Mouse (Mus musculus) liver, embryonic 11.5 days (tissue): ENCODE measurements around the gene Cep112. TPM values are rescaled to one million over a fixed set of nuclear protein-coding genes. Genes with fewer than 3 reads are reported as not detected.

Experiments used
- ATAC-seq: fragments of 200-750 bp; cut with Nextera tagmentation; replicated peaks from 2 replicates; pipeline ENCODE4 v1.8.0; 2017; ENCODE audit warnings: moderate number of reproducible peaks, mild to moderate bottlenecking, moderate TSS enrichment, moderate library complexity; ENCODE audit not compliant: low FRiP score
- DNase-seq: peaks from one replicate; pipeline ENCODE4 v3.0.0-alpha.2; 2017; ENCODE audit warnings: low spot score
- H3K27ac ChIP-seq: fragments of 300-500 bp; sonication (generic); 2 replicates; pipeline ENCODE4 v1.5.1; 2014; ENCODE audit warnings: mild to moderate bottlenecking, low read depth, low read length, control low read depth
- H3K27me3 ChIP-seq: fragments of 300-500 bp; sonication (generic); replicated peaks from 2 replicates; pipeline ENCODE4 v1.6.1; 2014; ENCODE audit warnings: low read length, mixed read lengths; ENCODE audit not compliant: control insufficient read depth, insufficient read depth
- H3K36me3 ChIP-seq: fragments of 300-500 bp; sonication (generic); 2 replicates; pipeline ENCODE4 v1.6.1; 2014; ENCODE audit warnings: mild to moderate bottlenecking, low read length, moderate library complexity, mixed read lengths; ENCODE audit not compliant: control insufficient read depth, insufficient read depth
- H3K4me1 ChIP-seq: fragments of 300-500 bp; sonication (generic); replicated peaks from 2 replicates; pipeline ENCODE4 v1.6.1; 2014; ENCODE audit warnings: low read length, mixed read lengths; ENCODE audit not compliant: control insufficient read depth, insufficient read depth
- H3K4me2 ChIP-seq: fragments of 300-500 bp; sonication (generic); 2 replicates; pipeline ENCODE4 v1.6.1; 2014; ENCODE audit warnings: mild to moderate bottlenecking, control low read depth, moderate library complexity
- H3K4me3 ChIP-seq: fragments of 300-500 bp; sonication (generic); 2 replicates; pipeline ENCODE4 v1.5.1; 2014; ENCODE audit warnings: low read depth, low read length, control low read depth
- H3K9ac ChIP-seq: fragments of 300-500 bp; sonication (generic); 2 replicates; pipeline ENCODE4 v1.6.1; 2014; ENCODE audit warnings: low read depth, low read length, control low read depth
- H3K9me3 ChIP-seq: fragments of 300-500 bp; sonication (generic); 2 replicates; pipeline ENCODE4 v1.6.1; 2016; ENCODE audit warnings: low read length, inconsistent platforms, mixed read lengths; ENCODE audit not compliant: control insufficient read depth
- WGBS: fragments of 180-500 bp; shearing (Covaris S2); extraction: QIAGEN DNeasy Blood & Tissue Kit; methylation state at CpG from one replicate; pipeline ENCODE4 v1.1.7; 2014; 5-methylcytosine and 5-hydroxymethylcytosine counted together
- polyA plus RNA-seq: library from polyadenylated mRNA; unstranded; fragments of >200 nt; fragmentation: Nextera tagmentation; extraction: Ambion mirVana; gene quantifications from 2 replicates; pipeline ENCODE4 v1.2.1, GENCODE M21; 2014

Gene Cep112
- polyA plus RNA-seq, 1 experiment from 2014 or later: 5.7 TPM

DNA sequence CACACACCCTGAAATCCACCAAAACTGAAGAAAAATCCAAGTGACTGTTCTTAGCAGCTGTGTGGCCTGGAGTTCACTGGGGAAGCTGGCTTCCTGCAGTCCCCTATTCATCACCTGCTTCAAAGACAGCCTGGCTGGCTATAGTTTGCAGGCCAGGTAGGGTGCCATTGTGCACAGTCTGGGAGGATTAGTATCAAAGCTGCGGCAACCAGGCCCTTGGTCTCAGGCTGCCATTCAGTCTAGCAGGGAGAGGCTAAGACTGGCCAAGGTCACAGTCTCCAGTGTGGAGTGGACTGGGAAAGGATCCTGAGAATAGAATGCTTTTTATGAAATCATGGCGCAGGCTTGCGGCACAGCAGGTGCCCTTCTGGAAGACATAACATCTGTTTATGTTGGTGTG, 180.3 kb downstream of the Cep112 start:
- H3K36me3 ChIP-seq: no peaks in the 10 kb centered on the region
- H3K27me3 ChIP-seq: no peaks in the 10 kb centered on the region
- H3K4me2 ChIP-seq: no peak overlapping the region
- DNase-seq (no peak), ATAC-seq (no peak)
- no peak overlapping the region for H3K4me3 ChIP-seq
- H3K4me1 ChIP-seq: no peaks in the 10 kb centered on the region
- WGBS: 74% methylated on average over 3 of the region's 3 CpGs
- H3K27ac ChIP-seq: no peak overlapping the region
- H3K9ac ChIP-seq: no peak overlapping the region
- H3K9me3 ChIP-seq: no peaks in the 10 kb centered on the region

DNA sequence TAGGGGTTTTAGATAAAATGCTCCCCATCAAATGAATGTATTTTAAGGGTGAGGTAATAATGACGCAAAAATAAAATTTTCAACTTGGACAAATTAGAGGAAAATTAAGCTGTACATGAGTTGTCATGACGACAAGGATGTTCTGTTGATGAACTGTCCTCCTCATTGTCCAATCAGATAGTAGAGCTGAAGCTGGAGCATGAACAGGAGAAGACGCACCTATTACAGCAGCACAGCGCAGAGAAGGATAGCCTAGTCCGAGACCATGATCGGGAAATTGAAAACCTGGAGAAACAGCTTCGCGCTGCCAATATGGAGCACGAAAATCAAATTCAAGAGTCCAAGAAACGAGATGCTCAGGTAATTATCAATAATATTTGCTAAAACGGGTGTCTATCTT, 181.0 kb downstream of the Cep112 start:
- H3K9me3 ChIP-seq: no peaks in the 10 kb centered on the region
- H3K4me3 ChIP-seq: no peak overlapping the region
- 89% methylated on average over 11 of the region's 11 CpGs for WGBS
- H3K36me3 ChIP-seq: no peaks in the 10 kb centered on the region
- H3K9ac ChIP-seq: no peak overlapping the region
- H3K4me1 ChIP-seq: no peaks in the 10 kb centered on the region
- no peaks in the 10 kb centered on the region for H3K27me3 ChIP-seq
- ATAC-seq (no peak), DNase-seq (no peak)
- no peak overlapping the region for H3K4me2 ChIP-seq
- H3K27ac ChIP-seq: no peak overlapping the region

GRCm38 (mm10) chr11:108606836-108607235, 181.8 kb downstream of the Cep112 start:
- no peak overlapping the region for H3K27ac ChIP-seq
- H3K27me3 ChIP-seq: no peaks in the 10 kb centered on the region
- H3K9ac ChIP-seq: no peak overlapping the region
- no peaks in the 10 kb centered on the region for H3K9me3 ChIP-seq
- no peak for DNase-seq
- no peak overlapping the region for H3K4me3 ChIP-seq
- ATAC-seq: no peak
- H3K4me1 ChIP-seq: no peaks in the 10 kb centered on the region
- no peaks in the 10 kb centered on the region for H3K36me3 ChIP-seq
- no peak overlapping the region for H3K4me2 ChIP-seq

DNA sequence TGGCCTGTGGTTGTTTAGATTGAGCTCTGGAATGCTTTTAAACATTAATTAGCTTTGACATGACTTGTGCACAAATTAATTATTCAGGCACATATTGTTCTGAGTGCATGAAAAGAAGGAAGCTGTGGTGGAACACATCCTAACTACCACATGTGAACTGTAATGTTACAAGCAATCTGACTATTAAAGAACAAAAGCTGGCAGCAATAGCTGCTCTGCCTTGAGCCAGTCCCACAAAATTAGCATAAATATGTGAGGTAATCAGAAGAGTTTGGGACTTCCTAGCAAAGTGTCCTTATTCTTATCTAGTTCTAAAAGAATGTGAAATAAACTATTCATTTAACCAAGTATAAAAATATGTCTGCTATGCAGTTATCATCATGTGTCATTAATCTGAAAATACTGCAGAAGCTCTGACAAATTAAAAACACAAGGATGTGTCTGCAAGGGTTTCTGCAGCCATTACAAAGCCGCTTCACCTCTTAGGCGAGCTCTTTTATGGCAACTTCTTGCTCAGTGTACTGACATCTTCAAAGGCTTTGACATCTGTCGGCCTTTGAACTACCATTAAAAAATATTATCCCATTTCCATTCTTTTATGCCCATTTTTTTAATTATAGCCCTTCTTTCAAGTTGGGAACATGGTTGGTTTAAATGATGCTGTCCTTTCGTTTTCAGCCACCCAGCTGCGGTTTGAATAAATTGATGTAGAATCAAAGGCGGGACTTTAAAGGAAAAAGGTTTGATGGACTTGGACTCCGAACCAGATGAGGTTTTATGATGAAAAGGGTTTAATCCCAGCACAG, 195.8 kb downstream of the Cep112 start:
- no peaks in the 10 kb centered on the region for H3K27me3 ChIP-seq
- no peak for DNase-seq

GRCm38 (mm10) chr11:108621434-108621901, 196.5 kb downstream of the Cep112 start:
- 80% methylated on average over 9 of the region's 9 CpGs for WGBS
- ATAC-seq: no peak

More for the DNA sequence above, 195.8 kb downstream of the Cep112 start:
- no peaks in the 10 kb centered on the region for H3K9me3 ChIP-seq
- H3K4me1 ChIP-seq: no peaks in the 10 kb centered on the region
- H3K27ac ChIP-seq: no peak overlapping the region
- no peaks in the 10 kb centered on the region for H3K36me3 ChIP-seq
- ATAC-seq: no peak
- H3K4me3 ChIP-seq: no peak overlapping the region
- H3K4me2 ChIP-seq: no peak overlapping the region
- WGBS: 74% methylated on average over 7 of the region's 7 CpGs
- H3K9ac ChIP-seq: no peak overlapping the region

DNA sequence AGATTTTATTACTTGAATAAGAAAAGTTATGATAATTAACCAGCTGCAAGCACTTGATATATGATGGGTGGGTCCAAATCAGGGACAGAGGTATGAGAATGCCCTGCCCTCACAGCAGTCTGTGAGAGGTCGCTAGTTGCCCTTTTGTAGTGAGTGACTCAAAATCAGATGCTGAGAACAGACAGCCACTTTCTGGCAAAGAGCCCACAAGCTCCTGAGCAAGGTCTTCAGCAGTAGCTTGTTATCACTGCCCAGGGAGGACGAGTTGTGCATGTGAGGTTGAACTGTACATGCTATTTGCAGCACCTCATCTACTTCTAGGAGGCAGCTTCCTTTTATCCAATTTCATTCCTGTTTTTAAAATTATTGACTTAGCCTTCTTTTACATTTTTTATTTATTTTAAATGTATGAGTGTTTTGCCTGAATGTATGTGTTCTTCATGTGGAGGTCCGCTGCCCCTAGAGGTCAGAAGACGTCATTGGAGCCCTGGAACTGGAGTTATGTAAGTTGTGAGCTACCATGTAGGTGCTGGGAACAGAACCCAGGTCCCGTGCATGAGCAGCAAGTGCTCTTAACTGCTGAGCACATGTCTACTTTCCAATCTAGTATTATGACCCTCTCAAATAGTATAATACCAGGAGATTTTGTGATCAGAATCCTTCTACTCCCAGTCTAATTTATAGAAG, 200.7 kb downstream of the Cep112 start:
- no peak for DNase-seq
- Histone ChIP-seq H3K36me3 (no peaks in the 10 kb centered on the region), H3K4me3 (no peak overlapping the region), H3K9ac (no peak overlapping the region), H3K27ac (no peak overlapping the region), H3K27me3 (no peaks in the 10 kb centered on the region), H3K4me1 (no peaks in the 10 kb centered on the region), H3K9me3 (no peaks in the 10 kb centered on the region), H3K4me2 (no peak overlapping the region)
- no peak for ATAC-seq
- 73% methylated on average over 5 of the region's 5 CpGs for WGBS

More at GRCm38 (mm10) chr11:108621434-108621901, 196.5 kb downstream of the Cep112 start:
- Histone ChIP-seq H3K36me3 (no peaks in the 10 kb centered on the region), H3K9me3 (no peaks in the 10 kb centered on the region), H3K4me2 (no peak overlapping the region), H3K27ac (no peak overlapping the region), H3K9ac (no peak overlapping the region), H3K4me3 (no peak overlapping the region), H3K4me1 (no peaks in the 10 kb centered on the region), H3K27me3 (no peaks in the 10 kb centered on the region)
- DNase-seq: no peak

GRCm38 (mm10) chr11:108637780-108638179, 212.8 kb downstream of the Cep112 start:
- no peaks in the 10 kb centered on the region for H3K4me1 ChIP-seq
- no peak overlapping the region for H3K27ac ChIP-seq
- H3K9me3 ChIP-seq: no peaks in the 10 kb centered on the region
- H3K4me3 ChIP-seq: no peak overlapping the region
- no peak overlapping the region for H3K9ac ChIP-seq
- no peaks in the 10 kb centered on the region for H3K27me3 ChIP-seq
- H3K4me2 ChIP-seq: no peak overlapping the region
- WGBS: 63% methylated on average over 2 of the region's 2 CpGs
- ATAC-seq (no peak), DNase-seq (no peak)
- no peaks in the 10 kb centered on the region for H3K36me3 ChIP-seq

- ATAC-seq: no peak
- H3K9ac ChIP-seq: no peak overlapping the region
- no peak overlapping the region for H3K4me2 ChIP-seq
- 51% methylated on average over 2 of the region's 2 CpGs for WGBS
- DNase-seq: no peak
- H3K27me3 ChIP-seq: no peaks in the 10 kb centered on the region
- H3K36me3 ChIP-seq: no peaks in the 10 kb centered on the region
- no peak overlapping the region for H3K4me3 ChIP-seq
- no peaks in the 10 kb centered on the region for H3K4me1 ChIP-seq
- H3K9me3 ChIP-seq: no peaks in the 10 kb centered on the region
- H3K27ac ChIP-seq: no peak overlapping the region
These were observed 230.6 kb downstream of the Cep112 start for GRCm38 (mm10) chr11:108655574-108655973.

DNA sequence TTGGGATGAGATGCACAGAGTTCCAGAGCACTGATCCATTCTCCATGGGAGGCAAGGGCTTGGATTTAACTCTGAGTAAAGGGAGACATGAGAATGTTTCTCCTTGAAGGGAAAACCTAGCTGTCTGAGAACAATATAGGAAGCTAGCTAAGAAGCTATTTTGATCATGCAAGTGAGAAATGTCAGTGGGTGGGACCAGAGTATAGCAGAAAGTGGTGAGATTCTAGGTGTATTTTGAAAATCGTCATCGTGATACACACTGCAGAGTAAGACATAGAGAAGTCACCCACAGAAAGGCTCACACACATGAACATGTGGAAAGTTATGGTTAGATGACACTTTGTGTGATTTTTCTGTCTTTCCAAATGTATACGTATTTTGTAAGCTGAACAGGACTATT, 257.0 kb downstream of the Cep112 start:
- no peaks in the 10 kb centered on the region for H3K9me3 ChIP-seq
- no peaks in the 10 kb centered on the region for H3K4me1 ChIP-seq
- H3K4me2 ChIP-seq: no peak overlapping the region
- no peak for ATAC-seq
- no peak for DNase-seq
- H3K36me3 ChIP-seq: no peaks in the 10 kb centered on the region
- H3K27ac ChIP-seq: no peak overlapping the region
- no peaks in the 10 kb centered on the region for H3K27me3 ChIP-seq
- WGBS: 91% methylated on average over 3 of the region's 3 CpGs
- H3K4me3 ChIP-seq: no peak overlapping the region
- no peak overlapping the region for H3K9ac ChIP-seq
